Mouse (Mus musculus) E14TG2a.4 (cell line): Measurements from ENCODE around the gene Ttc7b.

Experiments
- CTCF ChIP-seq: conservative IDR thresholded peaks from 2 replicates; pipeline ENCODE4 v1.5.1; 2014; ENCODE audit warnings: low read length
- NANOG ChIP-seq: IDR thresholded peaks from 2 replicates; pipeline ENCODE4 v1.6.1; 2014; ENCODE audit warnings: borderline replicate concordance, low read length, mixed read lengths

DNA sequence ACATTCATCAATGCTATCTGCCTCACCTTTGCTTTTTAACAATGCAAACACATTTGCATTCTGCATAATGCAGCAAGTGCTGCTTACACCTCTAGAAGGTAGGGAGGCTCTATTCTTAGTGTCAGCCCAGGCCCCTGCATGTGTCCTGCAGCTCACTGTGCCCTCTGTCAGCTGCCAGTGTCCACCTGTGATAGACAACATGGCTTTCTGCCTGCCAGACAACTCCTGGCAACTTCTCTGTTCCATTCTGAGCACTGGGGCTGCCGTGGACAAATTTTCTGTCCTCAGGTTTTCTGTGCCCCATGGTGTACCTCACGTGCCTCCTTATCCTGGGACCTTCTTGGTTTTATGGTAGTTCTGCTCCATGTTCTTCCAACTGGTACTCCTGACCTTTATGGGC, 198.4 kb downstream of the Ttc7b start:
- no peak for TF ChIP-seq CTCF
- TF ChIP-seq NANOG: no peak
